Mouse (Mus musculus): ENCODE measurements around the gene Ercc2. TPM values are rescaled to one million over a fixed set of nuclear protein-coding genes. Genes with fewer than 3 reads are reported as not detected.
A peak's percentile ranks its signal among the peaks of the same experiment; 100 is the strongest.

The Ercc2 gene
- total RNA-seq, 2 experiments from 2014 or later: 13.8 to 18.6 TPM

GRCm38 (mm10) chr7:19359892-19360641, 21.7 kb upstream of the Ercc2 start:
- peak; percentile 77 for DNase-seq

- peak; percentile 93 for DNase-seq
Observed at GRCm38 (mm10) chr7:19360944-19361343, 20.9 kb upstream of the Ercc2 start.

- peak; percentile 89 for DNase-seq
Observed at GRCm38 (mm10) chr7:19361720-19362119, 20.1 kb upstream of the Ercc2 start.

GRCm38 (mm10) chr7:19362276-19362675, 19.5 kb upstream of the Ercc2 start:
- DNase-seq: peak; percentile 49

GRCm38 (mm10) chr7:19363881-19364280, 17.9 kb upstream of the Ercc2 start:
- DNase-seq: peak; percentile 84

GRCm38 (mm10) chr7:19365376-19365775, 16.4 kb upstream of the Ercc2 start:
- no peak for DNase-seq

- peak; percentile 74 for DNase-seq
Observed at GRCm38 (mm10) chr7:19368380-19368779, 13.4 kb upstream of the Ercc2 start.

GRCm38 (mm10) chr7:19369823-19370425, 11.9 kb upstream of the Ercc2 start:
- DNase-seq: peak; percentile 71

GRCm38 (mm10) chr7:19373367-19373766, 8.4 kb upstream of the Ercc2 start:
- no peak for DNase-seq

GRCm38 (mm10) chr7:19375368-19375767, 6.4 kb upstream of the Ercc2 start:
- no peak for DNase-seq

GRCm38 (mm10) chr7:19376019-19376418, 5.8 kb upstream of the Ercc2 start:
- no peak for DNase-seq

- peak; percentile 56 for DNase-seq
Observed at GRCm38 (mm10) chr7:19378049-19378448, 3.8 kb upstream of the Ercc2 start.

- DNase-seq: peak; percentile 45
Observed at GRCm38 (mm10) chr7:19382166-19382541, 344 bp downstream of the Ercc2 start.

GRCm38 (mm10) chr7:19383708-19384107, 1.9 kb downstream of the Ercc2 start:
- no peak for DNase-seq

GRCm38 (mm10) chr7:19388699-19389413, 7.0 kb downstream of the Ercc2 start:
- no peak for DNase-seq

- no peak for DNase-seq
Observed at GRCm38 (mm10) chr7:19394484-19394883, 12.7 kb downstream of the Ercc2 start.

- DNase-seq: peak; percentile 53
Observed at GRCm38 (mm10) chr7:19399496-19400280, 17.9 kb downstream of the Ercc2 start.

GRCm38 (mm10) chr7:19400946-19401345, 19.1 kb downstream of the Ercc2 start:
- DNase-seq: no peak

- DNase-seq: no peak
Observed at GRCm38 (mm10) chr7:19402535-19403112, 20.8 kb downstream of the Ercc2 start.

GRCm38 (mm10) chr7:19403731-19404296, 22.0 kb downstream of the Ercc2 start, which contains the start of gene Klc3:
Gene Klc3, minus strand, starts transcription at chr7:19404104.
- DNase-seq: no peak

GRCm38 (mm10) chr7:19404476-19404875, 22.7 kb downstream of the Ercc2 start, which contains the start of gene Ckm:
Gene Ckm, plus strand, starts transcription at chr7:19404776.
- DNase-seq: no peak

GRCm38 (mm10) chr7:19405417-19405816, 23.6 kb downstream of the Ercc2 start:
- peak; percentile 90 for DNase-seq

All from heart, postnatal 4 days (tissue).